ENCODE assay signal across 7 mouse cellular contexts in genomic region chr17:3570876-3571275, GRCm38 (mm10). TPM values are rescaled to one million over a fixed set of nuclear protein-coding genes. Genes with fewer than 3 reads are reported as not detected.
DNase-seq lines count a peak whose midpoint lies in the region; ATAC-seq and TF ChIP-seq lines count a peak whose summit lies in the region.

No protein-coding gene starts in this region.

- no peaks in the 10 kb centered on the region for H3K9me3 ChIP-seq in forebrain, postnatal 0 days (ENCODE audit: low read length)

- H3K36me3 ChIP-seq in forebrain, postnatal 0 days (ENCODE audit: insufficient read depth) = no peaks in the 10 kb centered on the region

- DNase-seq in Patski (ENCODE audit: low read depth, low spot score) = no peak
- peak; percentile 24 for DNase-seq in c-Kit-positive CD71-positive TER-119-positive erythroid progenitor cells, embryonic 14.5 days (ENCODE audit: low spot score)
- peak; percentile 94 for DNase-seq in forebrain, postnatal 0 days
- DNase-seq in heart, postnatal 4 days = peak; percentile 82
- peak; percentile 49 for DNase-seq in layer of hippocampus, adult 9-10 months (ENCODE audit: low spot score)
- peak; percentile 73 for DNase-seq in lung, postnatal 36 days
- DNase-seq in right cerebral cortex, postnatal 14 days = peak; percentile 86

- 5% methylated on average over 12 of the region's 12 CpGs for whole genome bisulfite sequencing in forebrain, postnatal 0 days

- no peak overlapping the region for H3K9ac ChIP-seq in forebrain, postnatal 0 days

- no peaks in the 10 kb centered on the region for H3K4me1 ChIP-seq in forebrain, postnatal 0 days (ENCODE audit: insufficient read depth)

- CTCF ChIA-PET in Patski (lab: Charles Lee) = interaction anchor here (0.9 to 2.3 kb wide), 3 partner anchors 10 to 221 kb away, joined by 3 to 11 read pairs (median 6); no protein-coding TSS in a partner anchor

- ATAC-seq in Patski = peak; percentile 54
- ATAC-seq in forebrain, postnatal 0 days = peak; percentile 45; the same call in 1 of the 2 replicates

- in situ Hi-C loops in Patski (cut with MboI; ENCODE audit: low pct_unique_long_range_greater_than_20kb) = loop anchor here (5.0 to 25.0 kb wide), 3 partner anchors 221 to 1816 kb away; no protein-coding TSS in a partner anchor

- H3K27me3 ChIP-seq in Patski = peaks cover 8% of the 10 kb centered on the region
- no peaks in the 10 kb centered on the region for H3K27me3 ChIP-seq in forebrain, postnatal 0 days (ENCODE audit: insufficient read depth, low read length)

- H3K4me3 ChIP-seq in forebrain, postnatal 0 days (ENCODE audit: low read depth, low read length) = no peak overlapping the region

- no peak overlapping the region for H3K4me2 ChIP-seq in forebrain, postnatal 0 days (ENCODE audit: low read depth)

- peak; percentile 96 for TF ChIP-seq CTCF in Patski (IDR thresholded peaks at IDR 0.05)
- peak; percentile 94 for TF ChIP-seq CTCF in forebrain, postnatal 0 days (IDR thresholded peaks at IDR 0.05; ENCODE audit: low read depth)

- H3K27ac ChIP-seq in forebrain, postnatal 0 days (ENCODE audit: low read depth, low read length) = no peak overlapping the region

- POLR2A ChIA-PET in Patski (lab: Charles Lee) = no interaction called here

RNA-seq across cellular contexts. Expression of gene Tfb1m, which starts 13.3 kb away (rescaled TPM):
- polyA plus RNA-seq in Patski (2021) = 12.8 TPM
- 8.1 and 11.2 TPM in 2 replicates for total RNA-seq in forebrain, postnatal 0 days (2014; rRNA removed)
- 7.2 and 8.2 TPM in 2 replicates for polyA plus RNA-seq in forebrain, postnatal 0 days (2015; fragmentation: Nextera tagmentation; extraction: Ambion mirVana)
- 1 to 10 TPM; 6.3 to 7.6 TPM for total RNA-seq in heart, postnatal 4 days (2021)

RNA-seq across cellular contexts. Expression of gene Cldn20, which starts 38.5 kb away (rescaled TPM):
- polyA plus RNA-seq in Patski (2021) = 0.58 TPM
- 1.4 and 2.8 TPM in 2 replicates for total RNA-seq in forebrain, postnatal 0 days (2014; rRNA removed)
- polyA plus RNA-seq in forebrain, postnatal 0 days (2015; fragmentation: Nextera tagmentation; extraction: Ambion mirVana) = 1.6 and 2.0 TPM in 2 replicates
- total RNA-seq in heart, postnatal 4 days (2021) = not detected
